Mouse (Mus musculus): ENCODE results near the gene Ifna11.

Gene Ifna11

DNA sequence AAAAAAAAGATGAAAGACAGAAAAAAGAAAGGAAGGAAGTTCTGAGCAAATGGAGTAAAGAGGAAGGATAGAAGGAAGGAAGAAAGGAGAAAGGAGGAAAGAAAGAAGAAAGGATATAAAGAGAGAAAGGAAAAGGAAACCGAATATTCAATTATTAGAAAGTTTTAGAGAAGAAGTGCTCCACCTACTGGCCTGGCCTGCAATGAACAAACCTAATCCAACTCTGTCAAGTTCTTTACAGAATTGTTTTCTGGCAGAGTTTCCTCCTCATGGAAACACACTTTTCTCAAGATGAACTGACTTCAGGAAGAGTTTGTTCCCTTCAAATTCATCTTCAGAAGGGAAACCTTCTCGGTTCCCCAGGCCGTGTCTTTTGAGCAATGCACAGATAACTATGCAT is 19.1 kb downstream of the Ifna11 start:
- intact Hi-C loops (cut with DNase I): no loop called here

DNA sequence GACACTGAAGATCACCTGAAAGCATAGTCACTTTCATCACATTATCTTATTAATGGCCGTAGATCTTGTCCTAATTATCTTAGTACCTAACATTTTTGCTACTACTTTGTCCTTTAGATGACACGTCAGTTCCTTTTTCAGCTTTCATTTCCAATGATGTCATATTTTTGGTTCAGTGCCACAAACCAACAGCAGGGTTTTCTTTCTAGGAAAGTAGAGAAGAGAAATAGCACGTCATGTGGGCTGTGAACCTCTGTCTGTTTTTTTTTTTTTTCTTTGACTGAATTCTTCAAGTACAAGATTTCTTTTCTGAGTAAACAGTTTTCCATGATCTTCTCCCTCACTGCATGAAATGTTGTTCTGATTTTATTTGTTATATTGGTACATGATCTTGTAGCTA is 20.3 kb downstream of the Ifna11 start:
- intact Hi-C loops (cut with DNase I): no loop called here

DNA sequence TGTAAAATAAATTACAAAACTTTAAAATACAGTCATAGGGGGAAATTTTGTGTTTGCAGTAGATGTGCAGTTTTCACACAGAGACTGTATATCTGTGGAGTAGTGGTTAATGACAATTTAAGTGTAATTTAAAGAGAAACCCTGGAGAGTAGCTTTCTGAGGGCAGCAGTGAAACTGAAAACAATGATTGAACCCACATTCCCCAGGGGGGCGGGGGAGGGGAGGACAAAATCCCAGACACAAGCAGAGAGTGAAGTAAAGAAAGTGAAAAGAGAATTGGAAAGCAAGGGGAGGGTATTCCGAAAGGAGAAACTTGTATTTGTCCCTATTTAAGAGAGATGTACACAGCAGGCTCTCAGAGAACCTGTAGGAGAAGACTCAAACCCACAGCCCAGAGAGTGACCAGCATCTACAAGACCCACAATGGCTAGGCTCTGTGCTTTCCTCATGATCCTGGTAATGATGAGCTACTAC is 21.7 kb downstream of the Ifna11 start, which contains the start of gene Ifna4:
TSS of gene Ifna4 (plus strand) at position 424 of the 474 bp plus-strand sequence.
- intact Hi-C loops (cut with DNase I): no loop called here

DNA sequence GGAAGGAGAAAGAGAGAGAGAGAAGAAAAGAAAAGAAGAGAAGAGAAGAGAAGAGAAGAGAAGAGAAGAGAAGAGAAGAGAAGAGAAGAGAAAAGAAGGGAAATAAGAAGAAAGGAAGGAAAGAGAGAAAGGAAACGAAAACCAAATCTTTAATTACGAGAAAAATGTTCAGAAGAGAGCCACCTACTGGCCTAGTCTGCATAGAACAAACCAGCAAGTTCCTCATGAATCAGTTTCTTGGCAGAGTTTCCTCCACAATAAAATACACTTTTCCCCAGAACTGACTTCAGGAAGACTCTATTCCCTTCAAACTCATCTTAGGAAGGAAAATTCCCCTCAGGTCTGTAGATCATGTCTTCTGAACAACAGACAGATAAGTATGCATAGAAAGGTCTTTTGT is 25.6 kb downstream of the Ifna11 start:
- intact Hi-C loops (cut with DNase I): no loop called here

DNA sequence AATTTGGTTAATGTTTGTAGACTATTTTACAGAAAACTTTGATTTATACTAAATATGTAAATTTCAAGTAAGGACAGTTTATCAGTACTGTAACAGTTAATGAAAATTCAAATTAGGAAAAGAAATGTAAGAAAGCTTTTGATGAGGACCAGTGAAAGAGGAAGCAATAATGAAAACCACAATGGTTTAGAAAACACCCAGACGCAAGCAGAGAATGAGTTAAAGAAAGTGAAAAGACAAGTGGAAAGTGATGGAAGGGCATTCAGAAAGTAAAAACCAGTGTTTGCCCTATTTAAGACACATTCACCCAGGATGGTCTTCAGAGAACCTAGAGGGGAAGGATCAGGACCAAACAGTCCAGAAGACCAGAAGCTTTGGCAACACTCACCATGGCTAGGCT is 29.9 kb downstream of the Ifna11 start, which contains the start of gene Ifna1:
TSS of gene Ifna1 (plus strand) at position 390 of the 400 bp plus-strand sequence.
- intact Hi-C loops (cut with DNase I): no loop called here

DNA sequence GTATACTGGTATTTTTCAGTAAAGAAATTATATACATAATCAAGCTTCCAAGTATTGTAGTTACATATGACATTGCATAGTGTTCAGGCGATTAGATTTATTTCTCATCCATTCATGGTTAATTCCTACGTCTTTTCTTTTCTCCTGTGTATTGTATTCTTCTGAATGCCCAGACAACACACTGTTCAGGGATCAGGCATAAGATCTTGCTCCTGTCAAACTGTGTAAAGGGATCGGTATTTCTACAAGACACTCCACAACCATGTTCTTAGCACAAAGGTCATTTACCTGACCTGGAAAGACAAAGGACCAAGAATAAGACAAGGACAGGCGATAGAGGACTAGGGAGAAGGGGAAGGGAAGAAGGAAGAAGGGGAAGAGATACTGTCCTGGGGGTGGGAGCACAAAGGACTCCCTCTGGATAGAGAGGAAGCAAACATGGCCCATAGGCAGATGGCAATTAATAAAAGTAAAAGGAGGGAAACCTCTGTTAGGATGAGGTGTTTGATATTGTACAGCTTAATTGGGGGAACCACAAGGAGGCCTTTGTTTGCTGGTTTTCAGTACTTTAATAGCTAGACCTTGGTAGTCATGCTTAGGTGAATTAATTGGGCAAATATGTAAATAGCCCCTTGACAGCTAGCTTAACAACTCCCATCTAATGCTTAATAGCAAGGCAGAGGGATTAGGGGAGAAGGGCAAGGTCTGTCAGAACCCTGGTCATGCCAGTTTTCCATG is 31.4 kb downstream of the Ifna11 start:
- intact Hi-C loops (cut with DNase I): no loop called here

DNA sequence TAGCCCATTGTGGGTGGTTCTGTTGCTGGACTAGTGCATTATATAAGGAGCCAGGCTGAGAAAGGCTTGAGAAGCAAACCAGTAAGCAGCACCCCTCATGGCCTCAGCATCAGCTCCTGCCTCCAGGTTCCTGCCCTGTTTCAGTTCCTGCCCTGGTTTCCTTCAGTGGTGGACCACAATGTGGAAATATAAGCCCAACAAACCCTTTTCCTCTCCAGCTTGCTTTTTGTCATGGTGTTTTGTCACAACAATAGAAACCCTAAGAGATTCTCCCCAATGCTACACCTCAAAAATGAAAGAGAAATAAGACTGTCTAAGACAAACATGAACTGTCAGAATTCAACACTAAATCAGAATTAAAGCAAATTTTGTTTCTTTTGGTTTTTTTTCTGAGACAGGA is 39.5 kb downstream of the Ifna11 start:
- intact Hi-C loops (cut with DNase I): no loop called here

DNA sequence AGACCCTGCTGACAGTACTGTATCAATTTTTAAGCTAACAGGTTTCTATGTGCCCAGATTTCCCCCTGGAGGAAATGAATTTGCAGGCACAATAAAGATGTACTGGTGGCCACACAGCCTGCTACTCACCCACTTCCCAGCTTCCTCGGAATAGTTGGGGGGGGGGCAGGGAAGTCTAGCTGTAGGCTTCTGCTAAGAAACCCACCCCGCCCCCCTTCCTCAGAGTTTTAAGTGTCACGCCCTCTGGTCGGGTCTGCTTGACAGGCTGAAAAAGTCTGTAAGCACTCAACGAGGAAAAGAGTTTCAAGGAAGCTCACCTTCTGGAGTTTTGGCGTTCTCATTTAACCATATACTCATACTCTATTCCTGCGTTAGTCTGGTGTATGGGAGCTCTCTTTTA is 43.5 kb downstream of the Ifna11 start:
- intact Hi-C loops (cut with DNase I): no loop called here

DNA sequence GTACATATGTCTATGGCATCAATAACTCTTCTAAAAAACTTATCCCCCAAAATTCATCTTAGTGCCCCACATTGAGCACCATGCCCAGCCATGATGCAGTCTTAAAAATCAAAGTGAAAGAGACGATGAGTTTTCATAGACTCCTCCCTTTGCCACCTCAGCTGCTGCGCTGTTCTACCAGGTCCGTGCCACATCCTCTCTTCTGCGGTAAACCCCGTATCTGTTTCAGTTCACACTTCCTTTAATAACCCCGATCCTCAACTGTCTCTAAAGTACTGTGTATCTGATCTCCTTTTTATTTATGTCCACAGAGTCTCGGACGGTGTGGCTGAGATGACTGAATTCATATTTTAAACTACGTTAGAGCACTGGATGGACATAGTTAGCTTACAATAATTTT is 44.8 kb downstream of the Ifna11 start:
- intact Hi-C loops (cut with DNase I): no loop called here

DNA sequence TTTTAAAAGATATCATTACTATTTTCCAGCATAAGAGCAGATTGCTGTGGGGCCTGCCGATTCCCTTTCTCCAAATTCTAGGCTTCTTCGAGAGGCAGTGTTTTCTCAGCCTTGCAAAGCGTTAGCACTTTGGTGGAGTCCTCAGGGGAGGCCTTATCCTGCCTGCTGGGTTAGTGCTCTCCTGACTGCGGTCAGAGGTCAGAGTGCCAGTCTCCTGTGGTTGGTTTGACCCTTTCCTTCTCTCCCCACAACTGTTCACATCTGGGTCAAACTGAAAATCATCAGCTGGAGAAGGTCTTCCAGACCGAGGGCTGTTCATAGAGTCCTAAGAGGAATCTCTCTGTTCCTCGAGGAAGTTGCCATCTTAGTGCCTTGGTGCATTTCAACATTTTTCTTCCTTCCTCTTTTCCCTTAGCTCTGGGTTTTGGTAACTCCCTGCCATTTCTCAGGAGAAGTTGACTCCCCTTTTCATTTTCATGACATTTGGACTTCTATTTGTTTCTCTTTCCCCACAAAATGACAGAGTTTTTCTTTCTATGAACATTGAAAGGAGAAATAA is 45.3 kb downstream of the Ifna11 start:
- intact Hi-C loops (cut with DNase I): no loop called here

DNA sequence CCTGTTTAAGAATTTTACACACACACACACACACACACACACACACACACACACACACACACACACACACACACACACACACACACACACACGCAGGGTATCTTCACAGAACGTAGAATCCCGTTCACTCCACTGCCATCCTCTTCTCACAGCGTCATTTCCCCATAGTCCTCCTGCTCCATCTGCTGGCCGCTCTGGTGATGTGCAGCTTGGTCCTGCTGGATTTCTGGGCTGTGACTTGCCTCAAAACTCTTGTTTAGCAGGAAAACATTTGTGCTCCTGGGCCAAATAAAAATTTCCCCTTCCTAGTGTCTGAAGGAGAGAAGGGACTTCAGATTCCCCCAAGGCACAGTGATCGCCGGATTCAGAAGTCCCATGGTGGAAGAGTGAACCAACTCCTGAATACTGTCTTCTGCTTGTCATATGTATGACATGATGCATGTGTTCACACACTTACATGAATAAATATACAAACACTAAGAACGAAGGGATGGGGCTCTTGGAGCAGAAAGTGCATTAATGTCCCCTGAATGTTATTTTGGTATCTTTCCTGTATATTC is 47.7 kb downstream of the Ifna11 start:
- intact Hi-C loops (cut with DNase I): no loop called here

DNA sequence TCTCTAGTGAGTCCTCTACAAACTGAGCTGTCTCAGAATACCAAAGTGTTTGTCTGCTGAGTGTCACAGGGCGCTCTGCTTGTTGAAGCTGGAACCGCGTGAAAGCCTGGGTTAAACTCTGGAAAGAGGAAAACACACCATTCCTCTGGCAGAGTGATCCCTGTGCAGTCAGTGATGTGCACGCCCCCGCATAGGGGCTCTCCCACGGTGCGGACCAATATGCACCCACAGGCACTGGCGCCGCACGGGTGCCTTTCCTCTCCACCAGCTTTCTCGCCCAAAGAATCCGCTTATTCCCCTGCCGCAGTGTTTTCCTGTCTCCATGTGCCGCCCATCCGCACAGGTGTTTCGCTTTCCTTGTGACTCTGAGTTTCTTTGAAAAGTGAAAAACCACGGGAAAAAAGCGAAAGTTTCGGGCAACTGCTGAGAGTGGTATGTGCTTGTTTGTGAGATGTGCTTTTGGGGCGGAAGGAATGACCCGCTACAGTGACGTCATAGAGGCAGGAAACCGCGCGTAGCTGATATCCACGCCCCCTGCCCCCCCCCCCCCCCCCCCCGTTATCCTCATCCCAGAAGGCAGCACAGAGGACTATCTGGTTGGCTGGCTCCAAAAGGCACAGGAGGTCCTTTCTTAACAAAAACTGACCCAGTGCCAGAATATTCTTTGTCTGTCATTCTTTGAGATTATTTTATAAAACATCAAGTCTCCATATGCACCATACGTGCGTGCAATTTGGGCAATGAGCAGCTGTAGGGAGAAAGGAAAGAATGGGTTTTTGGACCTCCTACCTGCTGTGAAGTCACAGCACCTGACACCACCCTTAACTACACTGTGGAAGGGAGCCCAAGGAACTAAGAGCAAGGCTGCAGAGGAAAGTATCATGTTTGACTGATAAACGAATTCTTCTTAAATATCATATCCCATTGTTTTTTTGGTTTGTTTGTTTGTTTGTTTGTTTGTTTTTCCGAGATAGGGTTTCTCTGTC is 48.5 kb downstream of the Ifna11 start:
- intact Hi-C loops (cut with DNase I): no loop called here

Data from adrenal gland (tissue).